Mouse (Mus musculus): ENCODE data around the gene Tppp2. TPM values are rescaled to one million over a fixed set of nuclear protein-coding genes. Genes with fewer than 3 reads are reported as not detected.
"Not testable (repeated sequence)": the region's sequence is repeated elsewhere in the genome, so short reads cannot be mapped to it uniquely, and the experiment has no call there.

Gene Tppp2
- total RNA-seq, 1 experiment = not detected

DNA sequence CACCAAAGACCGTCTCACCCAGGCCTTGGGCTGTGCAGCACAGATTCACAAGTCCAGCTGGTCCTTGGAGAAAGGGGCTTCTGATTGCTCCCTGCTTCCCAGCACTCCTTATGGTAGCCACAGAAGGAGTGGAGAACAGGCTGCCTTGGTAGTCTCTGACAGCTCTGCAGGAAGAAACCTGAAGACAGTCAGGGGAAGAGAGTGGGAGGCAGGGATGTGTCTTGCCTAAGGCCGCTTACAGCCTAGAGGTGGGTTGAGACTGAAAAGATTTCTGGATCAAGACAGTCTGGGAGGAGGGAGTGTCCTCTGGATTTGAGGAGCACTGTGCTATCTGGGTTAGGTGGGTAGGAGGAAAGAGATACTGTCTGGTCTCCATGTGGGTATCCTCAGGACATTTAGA is 4.7 kb downstream of the Tppp2 start:
- no peak for DNase-seq (ENCODE audit: low read depth, low spot score)
- H3K9ac ChIP-seq (ENCODE audit: insufficient read depth, low read depth, low read length, poor library complexity, severe bottlenecking) = no peak overlapping the region
- no peaks in the 10 kb centered on the region for H3K4me1 ChIP-seq (ENCODE audit: control insufficient read depth in 2 of 2, insufficient read depth in 2 of 2, low read length in 2 of 2, poor library complexity in 1 of 2)
- H3K4me3 ChIP-seq (ENCODE audit: insufficient read depth in 1 of 2, low read depth in 1 of 2, low read length in 2 of 2, poor library complexity in 1 of 2, severe bottlenecking in 1 of 2) = no peak overlapping the region
- no peaks in the 10 kb centered on the region for H3K9me3 ChIP-seq (ENCODE audit: control insufficient read depth, insufficient read depth, low read depth, low read length)
- no peak for TF ChIP-seq ZNF384 (IDR thresholded peaks at IDR 0.05; ENCODE audit: low read depth, low read length)
- H3K27ac ChIP-seq (ENCODE audit: insufficient read depth, low read depth, low read length, poor library complexity, severe bottlenecking) = no peak overlapping the region
- in situ Hi-C loops (cut with MboI; ENCODE audit: low sequenced_read_pairs in 2 of 2, unreplicated experiment in 2 of 2) = loop anchor here (25.0 kb wide), 2 partner anchors 89 to 414 kb away; partner anchors contain the start of genes Sall2 (in 1 of the 2), Tmem253 (in 1 of the 2) and Zfp219 (in 1 of the 2)
- H3K36me3 ChIP-seq (ENCODE audit: control insufficient read depth, insufficient read depth, low read length, poor library complexity, severe bottlenecking) = no peaks in the 10 kb centered on the region

DNA sequence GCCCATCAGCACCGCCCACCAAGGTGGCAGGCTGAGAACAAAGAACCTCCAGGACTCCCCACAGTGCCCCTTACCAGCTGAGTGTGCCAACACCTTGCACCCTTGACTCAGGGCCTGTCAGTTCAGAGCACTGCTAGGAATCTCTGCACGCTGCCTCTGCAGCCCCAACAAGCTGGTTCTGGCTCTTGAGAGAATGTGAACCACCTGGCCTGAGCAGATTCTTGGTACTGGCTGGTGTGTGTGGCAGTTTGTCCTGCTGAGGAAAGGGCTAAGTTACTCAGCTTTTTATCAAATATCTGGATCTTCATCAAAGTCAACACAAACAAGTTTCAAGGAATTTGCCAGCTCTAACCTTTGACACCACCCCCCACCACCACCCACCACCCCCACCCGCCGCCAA is 5.3 kb downstream of the Tppp2 start:
- no peaks in the 10 kb centered on the region for H3K4me1 ChIP-seq (ENCODE audit: control insufficient read depth in 2 of 2, insufficient read depth in 2 of 2, low read length in 2 of 2, poor library complexity in 1 of 2)
- H3K36me3 ChIP-seq (ENCODE audit: control insufficient read depth, insufficient read depth, low read length, poor library complexity, severe bottlenecking) = no peaks in the 10 kb centered on the region
- no peaks in the 10 kb centered on the region for H3K9me3 ChIP-seq (ENCODE audit: control insufficient read depth, insufficient read depth, low read depth, low read length)
- H3K27ac ChIP-seq (ENCODE audit: insufficient read depth, low read depth, low read length, poor library complexity, severe bottlenecking) = no peak overlapping the region
- no peak overlapping the region for H3K9ac ChIP-seq (ENCODE audit: insufficient read depth, low read depth, low read length, poor library complexity, severe bottlenecking)
- no peak overlapping the region for H3K4me3 ChIP-seq (ENCODE audit: insufficient read depth in 1 of 2, low read depth in 1 of 2, low read length in 2 of 2, poor library complexity in 1 of 2, severe bottlenecking in 1 of 2)
- DNase-seq (ENCODE audit: low read depth, low spot score) = no peak
- TF ChIP-seq MAFK (IDR thresholded peaks at IDR 0.05; ENCODE audit: insufficient read depth, low read depth, low read length) (no peak), ZNF384 (IDR thresholded peaks at IDR 0.05; ENCODE audit: low read depth, low read length) (no peak), CHD2 (IDR thresholded peaks at IDR 0.05; ENCODE audit: low read depth, low read length) (no peak), ZC3H11A (IDR thresholded peaks at IDR 0.05; ENCODE audit: borderline replicate concordance, low read depth, low read length) (no peak), HCFC1 (IDR thresholded peaks at IDR 0.05; ENCODE audit: borderline replicate concordance, insufficient read depth, low read length) (no peak)
- in situ Hi-C loops (cut with MboI; ENCODE audit: low sequenced_read_pairs in 2 of 2, unreplicated experiment in 2 of 2) = loop anchor here (25.0 kb wide), 2 partner anchors 89 to 414 kb away; partner anchors contain the start of genes Sall2 (in 1 of the 2), Tmem253 (in 1 of the 2) and Zfp219 (in 1 of the 2)

DNA sequence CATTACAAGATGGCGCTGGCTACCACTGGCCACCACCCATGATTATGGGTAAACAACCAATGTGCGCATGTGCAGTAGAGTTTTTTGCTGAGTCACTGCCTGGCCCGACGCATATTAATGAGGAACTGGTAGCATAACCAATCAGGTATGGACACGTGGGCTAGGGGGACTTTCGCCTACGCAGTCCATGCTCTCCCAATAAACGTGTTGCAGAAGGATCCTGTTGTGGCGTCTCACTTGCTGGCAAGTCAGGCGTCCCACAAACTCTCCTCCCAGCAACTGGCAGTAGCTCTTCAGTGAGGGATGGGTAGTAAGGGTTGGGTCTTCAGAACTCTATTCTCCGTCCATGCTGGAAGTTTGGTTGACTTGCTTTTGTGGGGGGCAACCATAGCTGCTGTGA is 8.7 kb downstream of the Tppp2 start:
- H3K36me3 ChIP-seq (ENCODE audit: control insufficient read depth, insufficient read depth, low read length, poor library complexity, severe bottlenecking); H3K9ac ChIP-seq (ENCODE audit: insufficient read depth, low read depth, low read length, poor library complexity, severe bottlenecking); H3K27ac ChIP-seq (ENCODE audit: insufficient read depth, low read depth, low read length, poor library complexity, severe bottlenecking); H3K4me1 ChIP-seq (ENCODE audit: control insufficient read depth in 2 of 2, insufficient read depth in 2 of 2, low read length in 2 of 2, poor library complexity in 1 of 2); H3K4me3 ChIP-seq (ENCODE audit: insufficient read depth in 1 of 2, low read depth in 1 of 2, low read length in 2 of 2, poor library complexity in 1 of 2, severe bottlenecking in 1 of 2); DNase-seq (ENCODE audit: low read depth, low spot score); in situ Hi-C loops (cut with MboI; ENCODE audit: low sequenced_read_pairs in 2 of 2, unreplicated experiment in 2 of 2); H3K9me3 ChIP-seq (ENCODE audit: control insufficient read depth, insufficient read depth, low read depth, low read length): not testable (repeated sequence)

DNA sequence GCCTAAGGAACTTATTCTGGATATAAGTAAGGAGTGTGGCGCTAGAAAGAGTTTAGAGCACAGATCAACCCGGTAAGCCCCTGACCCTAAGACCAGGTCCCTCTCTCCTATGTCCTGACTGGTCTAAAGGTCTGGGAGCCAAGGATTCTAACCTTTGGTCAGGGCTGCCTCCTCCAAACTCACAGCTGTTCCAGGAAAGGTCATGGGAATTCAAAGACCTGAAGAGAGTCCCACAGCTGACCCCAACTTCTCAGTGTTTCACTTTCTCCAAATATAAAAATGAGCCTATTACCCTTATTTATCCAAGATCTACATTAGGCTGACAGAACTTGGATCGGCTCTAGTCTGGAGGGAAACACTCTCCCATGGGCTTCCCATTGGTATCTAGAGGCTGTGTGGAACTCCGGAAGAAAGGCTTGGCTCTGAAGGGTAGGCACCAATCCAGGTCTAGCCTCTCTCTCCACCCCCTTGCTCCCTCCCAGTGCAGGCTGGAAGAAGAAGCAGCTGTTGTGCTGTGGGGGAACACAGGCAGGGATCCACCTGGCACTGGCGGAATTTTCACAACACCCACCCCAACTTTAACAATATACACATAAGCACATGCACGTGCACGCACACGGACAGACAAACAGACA is 11.2 kb downstream of the Tppp2 start:
- H3K9me3 ChIP-seq (ENCODE audit: control insufficient read depth, insufficient read depth, low read depth, low read length) = no peaks in the 10 kb centered on the region
- H3K9ac ChIP-seq (ENCODE audit: insufficient read depth, low read depth, low read length, poor library complexity, severe bottlenecking) = no peak overlapping the region
- in situ Hi-C loops (cut with MboI; ENCODE audit: low sequenced_read_pairs in 2 of 2, unreplicated experiment in 2 of 2) = no loop called here
- TF ChIP-seq ZC3H11A (IDR thresholded peaks at IDR 0.05; ENCODE audit: borderline replicate concordance, low read depth, low read length) = no peak
- no peak for TF ChIP-seq MAFK (IDR thresholded peaks at IDR 0.05; ENCODE audit: insufficient read depth, low read depth, low read length)
- TF ChIP-seq HCFC1 (IDR thresholded peaks at IDR 0.05; ENCODE audit: borderline replicate concordance, insufficient read depth, low read length) = no peak
- no peak for TF ChIP-seq ZNF384 (IDR thresholded peaks at IDR 0.05; ENCODE audit: low read depth, low read length)
- TF ChIP-seq CHD2 (IDR thresholded peaks at IDR 0.05; ENCODE audit: low read depth, low read length) = no peak
- no peaks in the 10 kb centered on the region for H3K4me1 ChIP-seq (ENCODE audit: control insufficient read depth in 2 of 2, insufficient read depth in 2 of 2, low read length in 2 of 2, poor library complexity in 1 of 2)
- DNase-seq (ENCODE audit: low read depth, low spot score) = no peak
- no peak overlapping the region for H3K4me3 ChIP-seq (ENCODE audit: insufficient read depth in 1 of 2, low read depth in 1 of 2, low read length in 2 of 2, poor library complexity in 1 of 2, severe bottlenecking in 1 of 2)
- no peaks in the 10 kb centered on the region for H3K36me3 ChIP-seq (ENCODE audit: control insufficient read depth, insufficient read depth, low read length, poor library complexity, severe bottlenecking)
- H3K27ac ChIP-seq (ENCODE audit: insufficient read depth, low read depth, low read length, poor library complexity, severe bottlenecking) = no peak overlapping the region

DNA sequence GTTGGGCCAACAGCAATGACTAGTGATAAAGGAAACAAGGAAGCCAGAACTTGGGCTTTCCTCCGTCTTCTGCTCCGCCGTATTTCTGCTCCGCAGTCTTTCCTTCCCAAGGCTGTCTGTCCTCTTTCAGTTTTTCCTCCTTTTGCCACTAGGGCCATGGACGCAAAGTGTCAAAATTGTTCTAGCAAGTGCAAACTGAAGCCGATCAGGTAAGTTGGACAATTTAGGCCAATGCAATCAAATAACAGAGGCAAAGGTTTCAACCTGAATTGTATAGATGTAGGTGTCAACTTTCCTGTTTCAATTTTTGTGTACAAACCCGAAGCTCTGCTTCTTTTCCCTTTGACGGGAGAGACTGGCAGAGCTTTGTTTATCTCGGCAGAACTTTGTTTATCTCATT is 11.7 kb downstream of the Tppp2 start:
- TF ChIP-seq ZNF384 (IDR thresholded peaks at IDR 0.05; ENCODE audit: low read depth, low read length) (no peak), MAFK (IDR thresholded peaks at IDR 0.05; ENCODE audit: insufficient read depth, low read depth, low read length) (no peak), CHD2 (IDR thresholded peaks at IDR 0.05; ENCODE audit: low read depth, low read length) (no peak), HCFC1 (IDR thresholded peaks at IDR 0.05; ENCODE audit: borderline replicate concordance, insufficient read depth, low read length) (no peak), ZC3H11A (IDR thresholded peaks at IDR 0.05; ENCODE audit: borderline replicate concordance, low read depth, low read length) (no peak)
- no peaks in the 10 kb centered on the region for H3K9me3 ChIP-seq (ENCODE audit: control insufficient read depth, insufficient read depth, low read depth, low read length)
- no peak for DNase-seq (ENCODE audit: low read depth, low spot score)
- no peaks in the 10 kb centered on the region for H3K36me3 ChIP-seq (ENCODE audit: control insufficient read depth, insufficient read depth, low read length, poor library complexity, severe bottlenecking)
- H3K27ac ChIP-seq (ENCODE audit: insufficient read depth, low read depth, low read length, poor library complexity, severe bottlenecking) = no peak overlapping the region
- in situ Hi-C loops (cut with MboI; ENCODE audit: low sequenced_read_pairs in 2 of 2, unreplicated experiment in 2 of 2) = no loop called here
- no peaks in the 10 kb centered on the region for H3K4me1 ChIP-seq (ENCODE audit: control insufficient read depth in 2 of 2, insufficient read depth in 2 of 2, low read length in 2 of 2, poor library complexity in 1 of 2)
- H3K9ac ChIP-seq (ENCODE audit: insufficient read depth, low read depth, low read length, poor library complexity, severe bottlenecking) = no peak overlapping the region
- no peak overlapping the region for H3K4me3 ChIP-seq (ENCODE audit: insufficient read depth in 1 of 2, low read depth in 1 of 2, low read length in 2 of 2, poor library complexity in 1 of 2, severe bottlenecking in 1 of 2)

All from ES-E14 (cell line).